Mouse (Mus musculus): ENCODE data around the gene P4hb. TPM values are rescaled to one million over a fixed set of nuclear protein-coding genes. Genes with fewer than 3 reads are reported as not detected.

P4hb gene
- polyA plus RNA-seq, 1 experiment = 846 TPM

DNA sequence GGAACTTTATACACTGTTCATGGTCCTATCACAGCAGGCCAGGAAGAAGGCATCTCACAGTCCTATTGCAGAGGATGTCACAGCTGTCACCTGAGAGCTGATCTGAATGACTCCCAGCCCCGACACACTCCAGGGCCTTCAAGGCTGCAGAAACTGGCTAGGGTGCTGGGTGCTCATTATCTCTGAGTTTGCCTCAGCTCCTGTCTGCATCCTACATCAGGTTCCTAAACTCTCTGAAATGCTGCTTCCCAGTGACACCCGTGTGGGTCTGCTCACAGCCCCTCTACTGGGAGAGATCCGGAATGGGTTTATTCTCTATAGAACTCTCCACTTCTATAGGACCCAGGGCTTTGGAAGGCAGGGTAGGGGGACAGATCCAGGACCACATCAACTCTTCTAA is 24.8 kb downstream of the P4hb start:
- TF ChIP-seq CTCF (IDR thresholded peaks at IDR 0.05; ENCODE audit: borderline replicate concordance, insufficient read depth, low read length) (no peak), POLR2A (IDR thresholded peaks at IDR 0.05; ENCODE audit: low read depth, low read length) (no peak)
- peaks cover 3% of the 10 kb centered on the region; the same call in 1 of the 2 replicates for H3K4me1 ChIP-seq (ENCODE audit: control insufficient read depth, insufficient read depth, low read length)
- H3K27ac ChIP-seq (ENCODE audit: insufficient read depth, low read length) = no peak overlapping the region
- H3K4me3 ChIP-seq (ENCODE audit: insufficient read depth, low read length) = peak overlapping the region; percentile 71; the same call in 1 of the 2 replicates

DNA sequence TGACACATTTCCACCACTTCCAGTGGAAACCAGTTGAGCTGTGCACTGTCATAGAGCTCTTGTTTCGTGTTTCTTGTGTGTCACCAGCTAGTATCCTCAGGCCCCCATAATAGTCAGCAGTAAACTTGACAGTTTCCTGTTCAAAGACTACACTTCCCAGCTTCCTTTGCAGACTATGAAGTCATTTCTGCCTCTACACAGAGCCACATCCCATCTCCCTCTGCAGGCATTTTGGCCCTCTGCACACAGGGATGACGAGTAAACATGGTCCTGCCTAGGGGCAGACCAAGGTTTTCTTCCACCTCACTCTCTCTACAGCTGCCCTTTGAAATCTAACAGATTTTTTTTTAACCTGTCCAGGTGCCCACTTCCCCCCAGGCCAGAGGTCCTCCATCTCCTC is 25.6 kb downstream of the P4hb start:
- TF ChIP-seq POLR2A (IDR thresholded peaks at IDR 0.05; ENCODE audit: low read depth, low read length) (peak; percentile 46; the same call in 1 of the 2 replicates), CTCF (IDR thresholded peaks at IDR 0.05; ENCODE audit: borderline replicate concordance, insufficient read depth, low read length) (no peak)
- Histone ChIP-seq H3K4me1 (ENCODE audit: control insufficient read depth, insufficient read depth, low read length) (peaks cover 3% of the 10 kb centered on the region; the same call in 1 of the 2 replicates), H3K4me3 (ENCODE audit: insufficient read depth, low read length) (no peak overlapping the region), H3K27ac (ENCODE audit: insufficient read depth, low read length) (no peak overlapping the region)

DNA sequence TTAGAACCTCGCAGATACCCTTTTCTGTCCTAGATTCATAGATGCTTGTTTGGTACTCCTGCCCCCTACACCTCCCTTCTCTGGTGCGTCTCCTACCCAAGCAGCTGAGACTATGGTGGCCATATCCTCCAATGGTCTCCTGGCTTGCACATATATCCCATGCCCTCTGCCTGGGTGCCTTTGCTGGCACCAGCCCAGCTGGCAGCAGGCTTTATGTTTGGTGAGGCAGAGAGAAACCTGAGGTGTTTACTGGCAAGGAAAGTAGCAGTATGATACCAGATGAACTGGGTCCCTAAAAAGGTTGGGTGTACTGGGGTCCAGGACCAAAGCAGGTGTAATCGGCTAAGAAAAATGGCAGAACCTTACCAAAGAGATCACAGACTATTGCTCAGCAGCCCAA is 27.1 kb downstream of the P4hb start:
- no peak overlapping the region for H3K4me3 ChIP-seq (ENCODE audit: insufficient read depth, low read length)
- no peak overlapping the region for H3K27ac ChIP-seq (ENCODE audit: insufficient read depth, low read length)
- TF ChIP-seq POLR2A (IDR thresholded peaks at IDR 0.05; ENCODE audit: low read depth, low read length) = no peak
- TF ChIP-seq CTCF (IDR thresholded peaks at IDR 0.05; ENCODE audit: borderline replicate concordance, insufficient read depth, low read length) = no peak
- H3K4me1 ChIP-seq (ENCODE audit: control insufficient read depth, insufficient read depth, low read length) = peaks cover 3% of the 10 kb centered on the region; the same call in 1 of the 2 replicates

DNA sequence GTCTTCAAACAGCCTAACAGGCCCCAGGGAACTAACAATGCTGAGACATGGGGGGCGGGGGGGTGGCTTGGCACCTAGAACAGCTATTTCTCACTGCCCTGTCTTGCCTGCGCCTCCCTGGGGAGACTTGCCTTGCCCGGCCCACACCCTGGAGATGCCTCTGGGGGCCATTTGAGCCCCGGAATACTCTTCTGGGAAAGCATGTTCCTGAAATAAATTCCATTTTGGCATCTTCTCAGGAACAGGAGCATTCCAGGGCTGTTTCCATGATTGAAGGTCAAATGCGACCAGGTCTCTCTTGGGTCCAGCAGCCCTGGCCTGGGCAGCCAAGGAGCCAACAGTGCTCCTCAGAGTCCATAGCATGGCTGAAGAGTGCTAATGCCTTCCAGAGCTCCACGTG is 30.7 kb downstream of the P4hb start:
- TF ChIP-seq CTCF (IDR thresholded peaks at IDR 0.05; ENCODE audit: borderline replicate concordance, insufficient read depth, low read length) (no peak), POLR2A (IDR thresholded peaks at IDR 0.05; ENCODE audit: low read depth, low read length) (no peak)
- no peak overlapping the region for H3K4me3 ChIP-seq (ENCODE audit: insufficient read depth, low read length)

DNA sequence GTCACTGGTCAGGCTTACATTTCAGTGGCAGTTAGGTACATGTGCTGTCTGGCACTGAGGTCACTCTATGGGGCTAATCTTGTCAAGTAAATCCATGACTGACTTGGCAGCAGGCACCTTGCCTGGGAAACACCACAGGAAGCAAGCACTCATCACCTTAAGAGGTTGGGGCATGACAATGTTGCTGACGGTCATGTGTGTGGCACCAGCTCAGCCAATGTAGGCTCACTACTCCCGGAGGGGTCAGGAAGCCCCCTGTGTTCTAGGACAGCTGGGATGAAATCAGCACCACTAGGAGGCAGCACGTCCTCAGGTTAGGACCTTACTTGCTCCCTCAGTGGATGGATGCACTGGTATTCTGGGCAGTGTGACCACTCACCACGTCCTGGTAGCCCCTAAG is 31.1 kb downstream of the P4hb start:
- H3K4me1 ChIP-seq (ENCODE audit: control insufficient read depth, insufficient read depth, low read length) = no peaks in the 10 kb centered on the region
- no peak overlapping the region for H3K4me3 ChIP-seq (ENCODE audit: insufficient read depth, low read length)
- no peak for TF ChIP-seq POLR2A (IDR thresholded peaks at IDR 0.05; ENCODE audit: low read depth, low read length)
- TF ChIP-seq CTCF (IDR thresholded peaks at IDR 0.05; ENCODE audit: borderline replicate concordance, insufficient read depth, low read length) = peak; percentile 62; the same call in 1 of the 2 replicates
- H3K27ac ChIP-seq (ENCODE audit: insufficient read depth, low read length) = no peak overlapping the region

More for the DNA sequence above, 30.7 kb downstream of the P4hb start:
- no peak overlapping the region for H3K27ac ChIP-seq (ENCODE audit: insufficient read depth, low read length)
- no peaks in the 10 kb centered on the region for H3K4me1 ChIP-seq (ENCODE audit: control insufficient read depth, insufficient read depth, low read length)

DNA sequence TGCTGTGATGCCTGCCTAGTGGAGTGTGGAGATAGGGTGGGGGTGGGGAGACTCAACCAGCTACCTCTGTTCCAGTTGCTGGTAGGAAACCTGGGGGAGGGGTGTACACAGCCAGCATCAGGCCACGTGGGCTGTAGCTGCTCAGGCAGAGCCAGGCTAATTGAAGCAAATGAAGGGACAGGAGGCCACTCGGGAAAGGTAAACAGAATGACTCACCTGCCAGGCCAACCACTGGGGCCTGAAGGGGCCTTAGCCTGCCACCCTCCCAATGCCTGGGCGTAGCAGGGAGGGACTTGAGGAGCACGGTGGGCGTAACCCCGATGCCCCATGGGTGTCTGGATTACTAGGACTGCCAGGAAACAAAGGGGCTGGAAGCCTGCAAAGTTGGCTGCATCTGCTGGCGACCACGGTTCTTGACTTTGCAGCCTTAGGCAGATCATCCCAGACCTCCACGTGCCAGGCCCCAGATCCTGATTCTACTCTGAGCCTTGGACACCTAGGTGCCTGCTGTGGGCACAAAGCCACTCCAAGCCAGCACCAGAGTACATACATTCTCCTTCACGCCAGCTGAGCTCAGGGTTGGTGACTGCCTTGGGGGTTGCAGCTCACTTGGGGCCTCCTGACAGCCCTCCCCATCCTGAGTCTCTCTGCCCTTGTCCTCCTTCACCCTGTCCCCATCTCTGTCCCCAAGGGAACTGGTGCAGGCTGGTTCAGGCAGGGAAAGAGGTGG is 33.6 kb downstream of the P4hb start:
- Histone ChIP-seq H3K27ac (ENCODE audit: insufficient read depth, low read length) (no peak overlapping the region), H3K4me3 (ENCODE audit: insufficient read depth, low read length) (no peak overlapping the region)
- TF ChIP-seq POLR2A (IDR thresholded peaks at IDR 0.05; ENCODE audit: low read depth, low read length) = no peak
- no peak for TF ChIP-seq CTCF (IDR thresholded peaks at IDR 0.05; ENCODE audit: borderline replicate concordance, insufficient read depth, low read length)

DNA sequence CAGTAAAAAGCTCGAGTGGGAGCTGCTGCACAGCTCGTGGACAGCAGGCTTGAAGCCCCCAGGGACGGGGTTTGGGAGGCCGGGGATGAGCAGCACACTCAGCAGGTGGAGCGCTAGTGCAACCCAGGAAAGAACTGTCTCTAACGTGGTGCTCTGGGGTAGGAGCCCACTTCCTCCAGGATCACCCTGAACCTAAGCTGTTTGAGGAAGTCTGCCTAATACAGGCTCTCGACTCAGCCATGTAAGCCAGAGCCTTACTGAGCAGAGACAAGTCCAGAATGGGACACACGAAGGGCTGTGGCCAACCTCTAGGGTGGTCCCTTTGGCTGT is 34.1 kb downstream of the P4hb start:
- H3K4me1 ChIP-seq (ENCODE audit: control insufficient read depth, insufficient read depth, low read length) = no peaks in the 10 kb centered on the region
- no peak overlapping the region for H3K4me3 ChIP-seq (ENCODE audit: insufficient read depth, low read length)
- H3K27ac ChIP-seq (ENCODE audit: insufficient read depth, low read length) = no peak overlapping the region
- TF ChIP-seq CTCF (IDR thresholded peaks at IDR 0.05; ENCODE audit: borderline replicate concordance, insufficient read depth, low read length) (no peak), POLR2A (IDR thresholded peaks at IDR 0.05; ENCODE audit: low read depth, low read length) (no peak)

More for the DNA sequence above, 33.6 kb downstream of the P4hb start:
- H3K4me1 ChIP-seq (ENCODE audit: control insufficient read depth, insufficient read depth, low read length) = no peaks in the 10 kb centered on the region

DNA sequence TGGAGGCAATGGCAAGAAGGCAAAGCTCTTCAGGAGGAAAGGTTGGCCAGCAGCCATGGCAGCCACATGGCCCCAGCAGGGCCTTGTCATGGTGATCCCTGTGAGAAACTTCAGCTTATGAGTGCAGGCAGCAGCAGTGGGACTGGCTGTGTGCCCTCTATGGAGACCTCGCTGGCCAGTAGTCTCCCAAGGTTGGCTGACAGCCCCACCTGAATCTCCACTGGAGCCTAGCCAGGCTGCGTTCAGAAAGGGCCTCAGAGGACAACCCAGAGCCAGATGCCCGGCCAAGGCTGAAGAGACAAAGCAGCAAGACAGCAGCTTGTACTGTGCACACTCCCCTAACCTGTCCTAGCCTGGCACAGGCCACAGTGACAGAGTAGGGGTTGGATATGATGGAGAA is 34.6 kb downstream of the P4hb start:
- Histone ChIP-seq H3K27ac (ENCODE audit: insufficient read depth, low read length) (no peak overlapping the region), H3K4me1 (ENCODE audit: control insufficient read depth, insufficient read depth, low read length) (no peaks in the 10 kb centered on the region), H3K4me3 (ENCODE audit: insufficient read depth, low read length) (no peak overlapping the region)
- TF ChIP-seq CTCF (IDR thresholded peaks at IDR 0.05; ENCODE audit: borderline replicate concordance, insufficient read depth, low read length) (no peak), POLR2A (IDR thresholded peaks at IDR 0.05; ENCODE audit: low read depth, low read length) (no peak)

DNA sequence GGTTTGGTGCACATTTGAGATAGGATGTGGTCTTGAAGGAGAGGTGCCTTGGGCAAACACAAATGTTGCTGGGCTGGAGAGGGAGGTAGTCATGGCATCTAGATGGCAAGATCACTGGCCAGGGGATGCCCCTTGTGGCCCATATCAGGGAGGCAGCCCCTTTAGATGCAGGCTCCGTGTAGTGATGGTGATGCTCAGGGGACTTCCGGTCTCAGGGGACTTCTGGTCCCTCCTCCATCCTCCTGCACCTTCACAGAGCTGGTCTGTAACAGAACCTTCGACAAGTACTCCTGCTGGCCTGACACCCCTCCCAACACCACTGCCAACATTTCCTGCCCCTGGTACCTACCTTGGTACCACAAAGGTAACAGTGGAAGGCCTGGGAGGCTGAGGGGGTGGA is 37.2 kb downstream of the P4hb start:
- no peak overlapping the region for H3K4me3 ChIP-seq (ENCODE audit: insufficient read depth, low read length)
- H3K4me1 ChIP-seq (ENCODE audit: control insufficient read depth, insufficient read depth, low read length) = no peaks in the 10 kb centered on the region
- TF ChIP-seq CTCF (IDR thresholded peaks at IDR 0.05; ENCODE audit: borderline replicate concordance, insufficient read depth, low read length) = no peak
- TF ChIP-seq POLR2A (IDR thresholded peaks at IDR 0.05; ENCODE audit: low read depth, low read length) = no peak
- H3K27ac ChIP-seq (ENCODE audit: insufficient read depth, low read length) = no peak overlapping the region

DNA sequence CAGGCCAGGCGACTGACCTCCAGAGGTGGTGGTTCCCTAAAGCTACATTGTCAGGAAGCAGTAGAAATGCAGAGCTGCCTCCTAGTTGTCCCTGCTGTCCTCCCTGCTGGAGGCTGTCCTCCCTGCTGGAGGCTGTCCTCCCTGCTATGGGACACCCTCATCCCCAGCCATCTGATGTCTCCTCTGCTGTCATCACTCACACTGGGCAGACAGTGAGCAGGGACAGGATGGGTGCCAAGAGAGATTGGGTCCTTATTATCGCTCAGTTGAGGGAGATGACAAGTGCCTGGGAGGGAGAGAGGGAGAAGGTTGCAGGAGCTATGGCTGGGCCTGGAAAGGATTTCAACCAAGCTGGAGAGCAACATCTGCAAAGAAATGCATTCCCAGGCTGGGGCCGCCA is 37.9 kb downstream of the P4hb start:
- no peaks in the 10 kb centered on the region for H3K4me1 ChIP-seq (ENCODE audit: control insufficient read depth, insufficient read depth, low read length)
- H3K27ac ChIP-seq (ENCODE audit: insufficient read depth, low read length) = no peak overlapping the region
- no peak overlapping the region for H3K4me3 ChIP-seq (ENCODE audit: insufficient read depth, low read length)
- TF ChIP-seq POLR2A (IDR thresholded peaks at IDR 0.05; ENCODE audit: low read depth, low read length) = no peak
- TF ChIP-seq CTCF (IDR thresholded peaks at IDR 0.05; ENCODE audit: borderline replicate concordance, insufficient read depth, low read length) = no peak
